ENCODE assay signal across 9 mouse cellular contexts in the genomic region with DNA sequence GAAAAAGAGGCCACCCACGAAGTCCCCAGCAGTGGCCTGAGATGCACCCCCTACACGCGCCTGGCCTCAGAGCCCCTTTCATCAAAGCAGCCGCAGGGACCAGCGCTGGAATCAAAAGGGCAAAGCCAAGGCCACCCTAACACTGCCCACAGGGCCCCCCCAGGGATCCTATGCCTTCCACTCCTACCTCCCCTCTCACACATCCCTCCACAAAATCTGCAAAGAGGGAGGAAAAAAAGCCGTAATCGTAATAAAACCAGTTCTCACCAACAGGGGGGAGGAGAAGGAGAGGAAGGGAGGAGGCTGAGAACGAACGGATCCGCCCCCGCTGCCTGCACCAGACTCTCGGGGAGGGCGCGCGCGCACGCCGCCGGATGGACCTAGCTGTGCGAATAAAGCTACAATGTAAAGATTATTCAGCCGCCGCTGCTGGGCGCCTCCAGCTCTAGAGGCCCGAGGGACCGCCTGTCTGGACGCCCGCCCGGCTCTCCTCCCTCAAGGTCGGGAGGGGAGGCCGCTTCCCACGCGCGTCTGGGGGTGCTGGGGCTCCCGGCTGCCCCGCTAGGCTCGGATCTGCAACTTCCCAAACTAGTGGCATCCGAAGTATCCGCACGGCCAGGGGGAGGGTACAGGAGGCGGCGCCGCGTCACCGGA. TPM values are rescaled to one million over a fixed set of nuclear protein-coding genes. Genes with fewer than 3 reads are reported as not detected.
DNase-seq lines count a peak whose midpoint lies in the region; ATAC-seq and TF ChIP-seq lines count a peak whose summit lies in the region.
"Had no signal": no experiment of that assay in that cellular context is flagged by ENCODE, and none has a peak within 500 bp of the region (broad histone marks: within the 10 kb centered on the region; RNA-seq: fewer than 3 reads in every experiment).

No protein-coding gene starts in this region.

- peak overlapping the region; percentile 77 for H3K27ac ChIP-seq in intestine, postnatal 0 days (ENCODE audit: low read depth, low read length)
- peak overlapping the region; percentile 96 for H3K27ac ChIP-seq in limb, embryonic 10.5 days
- H3K27ac ChIP-seq in midbrain, embryonic 11.5 days (ENCODE audit: low read depth, low read length): peak overlapping the region; percentile 86
- H3K27ac ChIP-seq in spleen, adult 2 months (ENCODE audit: insufficient read depth, low read length): peak overlapping the region; percentile 89

- H3K4me2 ChIP-seq in intestine, postnatal 0 days (replicated peaks; ENCODE audit: low read depth): peak overlapping the region; percentile 98
- H3K4me2 ChIP-seq in midbrain, embryonic 11.5 days: peak overlapping the region; percentile 96

- H3K9ac ChIP-seq in intestine, postnatal 0 days (ENCODE audit: low read depth, low read length): peak overlapping the region; percentile 73
- peak overlapping the region; percentile 86 for H3K9ac ChIP-seq in midbrain, embryonic 11.5 days (ENCODE audit: low read length)

- TF ChIP-seq POLR2A in spleen, adult 2 months (IDR thresholded peaks at IDR 0.05; ENCODE audit: low read depth, low read length): no peak

- peak; percentile 63 for TF ChIP-seq CTCF in intestine, postnatal 0 days (IDR thresholded peaks at IDR 0.05; ENCODE audit: low read depth)
- TF ChIP-seq CTCF in spleen, adult 2 months (IDR thresholded peaks at IDR 0.05; ENCODE audit: extremely low read depth, insufficient read depth, insufficient read length, insufficient replicate concordance): no peak

- no peaks in the 10 kb centered on the region for H3K4me1 ChIP-seq in intestine, postnatal 0 days (replicated peaks; ENCODE audit: control insufficient read depth, insufficient read depth, low read length)
- H3K4me1 ChIP-seq in limb, embryonic 10.5 days: peaks cover 70% of the 10 kb centered on the region
- H3K4me1 ChIP-seq in midbrain, embryonic 11.5 days (ENCODE audit: control insufficient read depth, insufficient read depth, low read length): peaks cover 56% of the 10 kb centered on the region
- peaks cover 23% of the 10 kb centered on the region; the same call in 1 of the 2 replicates for H3K4me1 ChIP-seq in spleen, adult 2 months (ENCODE audit: control insufficient read depth, insufficient read depth, insufficient read length)

- H3K4me3 ChIP-seq in intestine, postnatal 0 days (ENCODE audit: low read depth, low read length): peak overlapping the region; percentile 73
- H3K4me3 ChIP-seq in limb, embryonic 10.5 days: peak overlapping the region; percentile 97
- H3K4me3 ChIP-seq in midbrain, embryonic 11.5 days (ENCODE audit: low read depth, low read length): peak overlapping the region; percentile 90
- peak overlapping the region; percentile 85 for H3K4me3 ChIP-seq in spleen, adult 2 months (ENCODE audit: extremely low read depth, insufficient read depth, insufficient read length)

- peak; percentile 24; the same call in 1 of the 2 replicates for ATAC-seq in granulocyte monocyte progenitor cell, adult 5-6 weeks (replicated peaks; ENCODE audit: poor library complexity, severe bottlenecking)
- ATAC-seq in intestine, postnatal 0 days: no peak
- peak; percentile 38 for ATAC-seq in midbrain, embryonic 11.5 days (ENCODE audit: low FRiP score)

- DNase-seq in cerebellum, adult 11 months: peak; percentile 70
- no peak for DNase-seq in cerebellum, adult 8-10 months
- DNase-seq in embryo, embryonic 11 days: peak; percentile 90
- DNase-seq in limb, embryonic 10.5 days (ENCODE audit: low spot score): peak; percentile 84
- peak; percentile 95 for DNase-seq in midbrain, embryonic 11.5 days (ENCODE audit: low spot score, missing footprints)
- DNase-seq in spleen, adult 2 months (ENCODE audit: low read depth in 1 of 2, low spot score in 2 of 2): peak; percentile 70 to 81

- WGBS in intestine, postnatal 0 days: 2% methylated on average over 43 of the region's 44 CpGs
- whole genome bisulfite sequencing in limb, embryonic 10.5 days: under 1% methylated on average over 44 of the region's 44 CpGs
- under 1% methylated on average over 43 of the region's 44 CpGs for WGBS in midbrain, embryonic 11.5 days
- WGBS in spleen, adult 2 months: 2% methylated on average over 42 of the region's 44 CpGs

- H3K9me3 ChIP-seq in intestine, postnatal 0 days (ENCODE audit: control insufficient read depth): no peaks in the 10 kb centered on the region
- no peaks in the 10 kb centered on the region for H3K9me3 ChIP-seq in limb, embryonic 10.5 days (replicated peaks)
- H3K9me3 ChIP-seq in midbrain, embryonic 11.5 days (ENCODE audit: control insufficient read depth, low read length): no peaks in the 10 kb centered on the region

- H3K36me3 ChIP-seq in intestine, postnatal 0 days (ENCODE audit: control insufficient read depth, insufficient read depth): no peaks in the 10 kb centered on the region
- H3K36me3 ChIP-seq in limb, embryonic 10.5 days: peaks cover 4% of the 10 kb centered on the region; the same call in 1 of the 2 replicates
- H3K36me3 ChIP-seq in midbrain, embryonic 11.5 days (ENCODE audit: control insufficient read depth, insufficient read depth, low read length): no peaks in the 10 kb centered on the region
- H3K36me3 ChIP-seq in spleen, adult 2 months (ENCODE audit: control insufficient read depth, insufficient read depth, low read length): no peaks in the 10 kb centered on the region
- H3K36me3 ChIP-seq: G1E had no signal

- H3K27me3 ChIP-seq in intestine, postnatal 0 days (replicated peaks; ENCODE audit: control insufficient read depth, insufficient read depth, low read length): no peaks in the 10 kb centered on the region
- H3K27me3 ChIP-seq in limb, embryonic 10.5 days (ENCODE audit: low read depth, poor library complexity, severe bottlenecking): 0 out of 2 replicates have a peak, but pooled peaks cover 3% of the 10 kb centered on the region
- peaks cover 2% of the 10 kb centered on the region for H3K27me3 ChIP-seq in midbrain, embryonic 11.5 days (ENCODE audit: control insufficient read depth, insufficient read depth, low read length)
- H3K27me3 ChIP-seq in spleen, adult 2 months (ENCODE audit: control insufficient read depth, insufficient read depth, low read length): no peaks in the 10 kb centered on the region

RNA-seq across cellular contexts. Expression of a gene that starts 1.4 kb away (rescaled TPM):
- 47.9 and 77.4 TPM in 2 replicates for total RNA-seq in granulocyte monocyte progenitor cell, adult 5-6 weeks (2014; fragmentation: Nextera tagmentation)
- 5.3 and 11.8 TPM in 2 replicates for total RNA-seq in granulocyte monocyte progenitor cell, adult 5-6 weeks (2017)
- polyA plus RNA-seq in intestine, postnatal 0 days (2015; fragmentation: Nextera tagmentation; extraction: Ambion mirVana): 7.1 and 7.6 TPM in 2 replicates
- 22.4 and 26.8 TPM in 2 replicates for polyA plus RNA-seq in limb, embryonic 10.5 days (2016; fragmentation: Nextera tagmentation; extraction: Ambion mirVana)
- 13.4 and 14.7 TPM in 2 replicates for polyA plus RNA-seq in midbrain, embryonic 11.5 days (2014; fragmentation: Nextera tagmentation; extraction: Ambion mirVana)
- polyA plus RNA-seq in spleen, adult 2 months (2012; rRNA removed): 70.1 and 70.5 TPM in 2 replicates
- total RNA-seq: G1E had no signal
